Mouse (Mus musculus): ENCODE measurements around the gene Apc2. TPM values are rescaled to one million over a fixed set of nuclear protein-coding genes. Genes with fewer than 3 reads are reported as not detected.

The Apc2 gene
- polyA plus RNA-seq, 1 experiment from 2014 or later, result 0.12 TPM

GRCm38 (mm10) chr10:80281921-80282371 is 13.8 kb upstream of the Apc2 start:
- Histone ChIP-seq H3K9ac (no peak overlapping the region), H3K4me2 (no peak overlapping the region), H3K27ac (replicated peaks) (no peak overlapping the region; the same call in 1 of the 2 replicates), H3K9me3 (replicated peaks) (no peaks in the 10 kb centered on the region), H3K36me3 (replicated peaks) (peaks cover 100% of the 10 kb centered on the region), H3K4me1 (replicated peaks) (peaks cover 24% of the 10 kb centered on the region), H3K4me3 (replicated peaks) (no peak overlapping the region), H3K27me3 (no peaks in the 10 kb centered on the region)
- no peak for ATAC-seq (ENCODE audit: insufficient read depth)
- 79% methylated on average over 8 of the region's 8 CpGs for WGBS (ENCODE audit: insufficient replicate concordance)

DNA sequence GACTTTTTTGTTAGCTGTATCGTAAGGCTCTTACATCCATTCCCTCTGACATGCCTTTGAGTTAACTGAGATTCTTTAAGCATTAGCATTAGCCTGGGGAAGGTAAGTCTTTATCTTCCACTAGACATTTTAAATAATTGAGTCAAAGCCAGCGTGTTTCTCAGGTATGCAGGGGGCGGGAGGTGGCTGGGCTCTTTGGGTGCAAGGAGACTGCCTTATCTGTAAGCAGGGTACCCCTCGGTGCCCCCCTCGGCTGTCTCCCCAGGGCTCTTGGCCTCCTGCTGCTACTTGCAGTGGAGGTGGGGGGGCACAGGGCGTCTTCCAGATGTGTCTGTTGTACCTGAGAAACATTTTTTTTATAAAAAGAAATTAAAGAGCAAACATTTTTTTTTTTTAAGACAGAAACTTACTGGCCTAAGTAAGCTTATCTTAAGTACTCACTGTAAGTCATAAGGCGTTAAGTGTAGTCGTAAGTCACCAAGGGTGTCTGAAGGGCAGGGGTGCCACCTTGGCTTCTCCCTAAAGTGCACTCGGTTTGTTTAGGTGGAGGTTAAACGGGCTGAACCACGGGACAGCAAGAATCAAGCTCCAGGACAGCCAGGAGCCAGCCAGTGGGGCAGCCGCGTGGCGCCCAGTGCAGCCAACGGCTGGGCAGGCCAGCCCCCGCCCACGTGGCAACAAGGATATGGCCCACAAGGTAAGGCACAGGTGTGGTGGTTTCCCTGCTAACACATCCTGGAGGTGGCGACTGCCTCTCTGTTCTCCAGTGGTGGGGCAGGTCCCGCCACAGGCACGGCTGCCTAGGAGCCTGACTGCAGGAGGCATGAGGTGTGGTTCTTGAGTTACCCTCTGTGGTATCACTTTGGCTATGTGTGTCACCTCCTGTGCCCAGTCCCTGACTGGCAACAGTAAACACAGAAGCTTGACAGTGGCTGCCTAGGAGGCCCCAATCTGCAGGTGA is 13.0 kb upstream of the Apc2 start:
- Histone ChIP-seq H3K27me3 (no peaks in the 10 kb centered on the region), H3K4me3 (replicated peaks) (no peak overlapping the region), H3K4me1 (replicated peaks) (peaks cover 24% of the 10 kb centered on the region), H3K9me3 (replicated peaks) (no peaks in the 10 kb centered on the region), H3K27ac (replicated peaks) (0 out of 2 replicates have a peak overlapping the region, but pooled peaks have one; percentile 6), H3K9ac (no peak overlapping the region), H3K4me2 (no peak overlapping the region), H3K36me3 (replicated peaks) (peaks cover 100% of the 10 kb centered on the region)
- WGBS (ENCODE audit: insufficient replicate concordance), result 81% methylated on average over 20 of the region's 20 CpGs
- ATAC-seq (ENCODE audit: insufficient read depth), result no peak

DNA sequence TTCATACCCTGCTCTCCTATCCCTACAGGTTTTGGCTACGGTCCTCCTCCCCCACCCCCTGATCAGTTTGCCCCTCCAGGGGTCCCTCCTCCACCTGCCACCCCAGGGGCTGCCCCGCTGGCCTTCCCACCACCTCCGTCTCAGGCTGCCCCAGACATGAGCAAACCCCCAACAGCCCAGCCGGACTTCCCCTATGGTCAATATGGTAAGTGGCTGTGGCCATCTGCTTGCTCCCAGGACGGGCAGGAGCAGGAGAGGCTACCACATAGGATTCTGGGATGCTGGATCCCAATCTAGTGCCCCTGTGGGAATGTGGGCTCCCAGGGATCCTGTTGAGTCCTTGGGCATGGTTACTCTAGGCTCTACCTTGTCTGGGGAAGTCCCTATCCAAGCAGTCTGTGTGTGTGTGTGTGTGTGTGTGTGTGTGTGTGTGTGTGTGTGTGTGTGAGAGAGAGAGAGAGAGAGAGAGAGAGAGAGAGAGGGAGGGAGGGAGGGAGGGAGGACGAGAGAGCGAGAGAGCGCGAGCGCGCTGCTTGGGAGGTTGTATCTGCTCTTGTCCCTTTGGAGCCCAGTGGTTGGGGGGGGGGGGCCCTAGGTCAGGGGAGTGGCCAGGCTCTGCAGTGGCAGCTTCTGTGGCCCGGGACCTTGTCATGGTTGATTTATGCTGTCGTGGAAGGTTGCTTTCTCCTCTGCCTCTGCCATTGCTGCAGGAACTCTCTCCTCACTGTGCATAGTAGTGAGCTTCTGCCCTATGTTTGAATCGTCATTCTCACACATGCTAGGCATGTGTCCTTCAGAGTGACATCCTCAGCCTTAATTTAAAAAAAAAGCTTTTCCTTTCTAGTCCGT is 10.3 kb upstream of the Apc2 start:
- Histone ChIP-seq H3K4me2 (no peak overlapping the region), H3K36me3 (replicated peaks) (peaks cover 87% of the 10 kb centered on the region), H3K27ac (replicated peaks) (no peak overlapping the region), H3K4me3 (replicated peaks) (no peak overlapping the region), H3K9ac (no peak overlapping the region), H3K9me3 (replicated peaks) (no peaks in the 10 kb centered on the region), H3K4me1 (replicated peaks) (peaks cover 21% of the 10 kb centered on the region), H3K27me3 (no peaks in the 10 kb centered on the region)
- ATAC-seq (ENCODE audit: insufficient read depth), result no peak
- WGBS (ENCODE audit: insufficient replicate concordance), result 76% methylated on average over 14 of the region's 15 CpGs

DNA sequence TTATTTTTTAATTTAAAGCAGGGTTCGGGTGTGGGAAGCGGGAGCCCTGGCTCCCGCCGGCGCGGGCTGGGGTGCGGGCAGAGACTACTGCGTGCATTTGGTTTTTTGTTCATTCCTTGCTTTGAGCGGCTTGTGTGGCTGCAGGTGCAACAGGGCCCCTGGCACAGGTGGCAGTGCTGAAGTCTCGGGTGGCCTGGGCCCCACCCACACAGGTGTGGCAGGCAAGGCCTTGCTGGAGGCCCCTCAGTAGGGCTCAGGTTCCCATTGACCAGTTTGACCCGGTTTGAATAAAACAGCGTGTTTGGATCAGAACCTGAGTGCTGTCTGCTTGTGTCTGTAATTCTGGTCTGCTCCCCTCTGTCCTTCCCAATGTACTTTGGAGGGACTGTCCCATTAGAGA is 7.7 kb upstream of the Apc2 start:
- Histone ChIP-seq H3K27ac (replicated peaks) (no peak overlapping the region), H3K9me3 (replicated peaks) (no peaks in the 10 kb centered on the region), H3K36me3 (replicated peaks) (peaks cover 64% of the 10 kb centered on the region), H3K4me2 (no peak overlapping the region), H3K4me1 (replicated peaks) (peaks cover 14% of the 10 kb centered on the region), H3K4me3 (replicated peaks) (no peak overlapping the region), H3K9ac (no peak overlapping the region), H3K27me3 (no peaks in the 10 kb centered on the region)
- ATAC-seq (ENCODE audit: insufficient read depth), result no peak
- WGBS (ENCODE audit: insufficient replicate concordance), result 89% methylated on average over 12 of the region's 12 CpGs

DNA sequence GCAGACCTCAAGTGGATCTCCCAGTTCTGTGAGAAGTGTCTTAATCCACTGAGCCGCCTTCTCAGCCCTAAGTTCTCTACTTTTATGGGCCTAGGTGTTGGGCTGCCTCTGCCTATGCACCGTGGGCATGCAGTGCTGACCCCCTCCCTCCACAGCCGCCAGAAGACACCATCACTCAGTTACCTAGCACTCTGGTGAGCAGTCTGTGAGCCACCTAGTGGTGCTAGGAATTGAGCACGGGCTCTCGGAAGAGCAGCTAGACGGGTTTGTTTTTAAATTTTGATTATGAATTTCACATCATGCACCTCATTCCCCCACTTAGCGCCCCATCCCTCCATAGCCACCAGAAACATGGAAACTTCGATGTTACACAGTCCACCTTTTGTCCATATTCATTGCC is 7.1 kb upstream of the Apc2 start:
- Histone ChIP-seq H3K36me3 (replicated peaks) (peaks cover 64% of the 10 kb centered on the region), H3K27ac (replicated peaks) (no peak overlapping the region), H3K4me1 (replicated peaks) (peaks cover 20% of the 10 kb centered on the region), H3K9me3 (replicated peaks) (no peaks in the 10 kb centered on the region), H3K9ac (no peak overlapping the region), H3K4me3 (replicated peaks) (no peak overlapping the region), H3K27me3 (no peaks in the 10 kb centered on the region), H3K4me2 (no peak overlapping the region)
- no peak for ATAC-seq (ENCODE audit: insufficient read depth)
- 69% methylated on average over 8 of the region's 8 CpGs for WGBS (ENCODE audit: insufficient replicate concordance)

GRCm38 (mm10) chr10:80292251-80293146 is 3.3 kb upstream of the Apc2 start, which contains the start of gene Rps15:
Rps15 (plus strand) TSS chr10:80292453.
- ATAC-seq (ENCODE audit: insufficient read depth), result peak; percentile 81
- Histone ChIP-seq H3K27me3 (peaks cover 18% of the 10 kb centered on the region), H3K27ac (replicated peaks) (peak within 1 kb of the TSS; percentile 85), H3K9me3 (replicated peaks) (no peaks in the 10 kb centered on the region), H3K9ac (peak within 1 kb of the TSS; percentile 90), H3K36me3 (replicated peaks) (peaks cover 40% of the 10 kb centered on the region), H3K4me2 (peak within 1 kb of the TSS; percentile 86), H3K4me3 (replicated peaks) (peak within 1 kb of the TSS; percentile 81), H3K4me1 (replicated peaks) (peaks cover 53% of the 10 kb centered on the region)
- under 1% methylated on average over 72 of the region's 72 CpGs for WGBS (ENCODE audit: insufficient replicate concordance)

DNA sequence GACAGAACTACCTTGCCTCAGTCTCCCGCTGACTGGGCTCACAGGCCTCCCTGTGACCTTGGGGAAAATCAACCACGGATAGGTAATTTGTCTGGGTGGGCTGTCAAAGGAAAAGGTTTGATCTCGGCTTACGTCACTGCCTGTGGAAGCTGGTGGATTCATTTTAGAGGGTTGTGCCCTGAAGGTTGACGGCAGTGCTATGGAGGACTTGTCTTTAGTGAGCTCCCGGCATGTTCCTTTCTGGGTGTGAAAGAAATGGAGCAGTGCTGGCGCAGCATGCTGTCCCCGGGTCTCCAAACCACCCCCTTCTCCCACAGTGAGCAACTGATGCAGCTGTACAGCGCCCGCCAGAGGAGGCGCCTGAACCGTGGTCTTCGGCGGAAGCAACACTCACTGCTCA is 2.5 kb upstream of the Apc2 start:
- H3K27me3 ChIP-seq, result peaks cover 27% of the 10 kb centered on the region
- H3K9ac ChIP-seq, result peak overlapping the region; percentile 90
- H3K27ac ChIP-seq (replicated peaks), result peak overlapping the region; percentile 85
- peaks cover 33% of the 10 kb centered on the region for H3K36me3 ChIP-seq (replicated peaks)
- no peaks in the 10 kb centered on the region for H3K9me3 ChIP-seq (replicated peaks)
- 10% methylated on average over 14 of the region's 14 CpGs for WGBS (ENCODE audit: insufficient replicate concordance)
- peaks cover 51% of the 10 kb centered on the region for H3K4me1 ChIP-seq (replicated peaks)
- peak overlapping the region; percentile 81 for H3K4me3 ChIP-seq (replicated peaks)
- peak overlapping the region; percentile 86 for H3K4me2 ChIP-seq
- ATAC-seq (ENCODE audit: insufficient read depth), result no peak

DNA sequence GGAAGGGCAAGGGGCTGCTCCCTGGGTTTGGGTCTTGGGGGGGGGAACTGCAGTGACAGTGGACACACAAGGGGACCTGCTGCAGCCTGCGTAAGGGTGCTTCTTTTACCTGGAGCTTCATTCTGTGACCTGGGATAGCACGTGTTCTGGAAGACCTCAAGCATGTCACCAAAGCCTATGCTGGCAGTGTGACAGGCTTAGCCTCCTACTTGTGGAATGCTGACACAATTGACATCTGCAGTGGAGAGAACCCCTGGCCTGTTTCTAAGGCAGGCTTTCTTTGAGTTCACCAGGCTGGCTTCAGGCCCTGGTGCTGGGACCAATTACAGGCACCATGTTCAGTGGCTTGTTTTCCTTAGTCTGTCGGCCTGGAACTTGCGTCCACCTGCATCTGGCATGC is 1.5 kb upstream of the Apc2 start:
- Histone ChIP-seq H3K4me2 (peak overlapping the region; percentile 86), H3K36me3 (replicated peaks) (peaks cover 23% of the 10 kb centered on the region), H3K27ac (replicated peaks) (peak overlapping the region; percentile 19; the same call in 1 of the 2 replicates), H3K27me3 (peaks cover 37% of the 10 kb centered on the region), H3K4me1 (replicated peaks) (peaks cover 51% of the 10 kb centered on the region), H3K4me3 (replicated peaks) (peak overlapping the region; percentile 81; the same call in 1 of the 2 replicates), H3K9me3 (replicated peaks) (no peaks in the 10 kb centered on the region), H3K9ac (0 out of 2 replicates have a peak overlapping the region, but pooled peaks have one; percentile 90)
- ATAC-seq (ENCODE audit: insufficient read depth), result no peak
- WGBS (ENCODE audit: insufficient replicate concordance), result 73% methylated on average over 4 of the region's 4 CpGs

- Histone ChIP-seq H3K9ac (no peak overlapping the region), H3K4me3 (replicated peaks) (no peak overlapping the region), H3K27ac (replicated peaks) (peak overlapping the region; percentile 36), H3K4me2 (0 out of 2 replicates have a peak overlapping the region, but pooled peaks have one; percentile 86), H3K9me3 (replicated peaks) (no peaks in the 10 kb centered on the region), H3K27me3 (peaks cover 42% of the 10 kb centered on the region), H3K4me1 (replicated peaks) (peaks cover 51% of the 10 kb centered on the region), H3K36me3 (replicated peaks) (peaks cover 23% of the 10 kb centered on the region)
- no peak for ATAC-seq (ENCODE audit: insufficient read depth)
- 37% methylated on average over 7 of the region's 7 CpGs for WGBS (ENCODE audit: insufficient replicate concordance)
These were observed 931 bp upstream of the Apc2 start for GRCm38 (mm10) chr10:80294788-80295303.

DNA sequence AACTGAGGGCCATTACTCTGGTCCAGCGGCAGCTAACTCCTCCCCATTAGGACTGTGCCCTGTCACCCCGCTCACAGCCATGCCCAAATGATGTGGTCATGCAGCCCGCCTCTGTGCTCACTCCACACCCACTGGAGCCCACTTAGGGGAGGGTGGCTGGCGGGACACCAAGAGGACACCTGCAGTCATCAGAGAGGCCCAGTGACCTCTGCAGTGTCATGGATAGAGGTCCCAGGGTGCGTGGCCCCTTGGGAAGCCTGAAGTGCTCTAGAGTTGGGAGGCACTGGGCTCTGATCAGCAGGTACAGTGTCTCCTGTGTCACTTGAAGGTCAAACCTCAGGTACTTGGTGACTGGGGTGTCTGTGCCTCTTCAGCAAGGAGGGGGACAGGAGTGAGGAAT is 1.0 kb downstream of the Apc2 start:
- H3K4me1 ChIP-seq (replicated peaks), result peaks cover 47% of the 10 kb centered on the region
- WGBS (ENCODE audit: insufficient replicate concordance), result 68% methylated on average over 5 of the region's 5 CpGs
- no peak for ATAC-seq (ENCODE audit: insufficient read depth)

More for the DNA sequence above, 1.0 kb downstream of the Apc2 start:
- Histone ChIP-seq H3K27ac (replicated peaks) (no peak overlapping the region), H3K4me2 (no peak overlapping the region), H3K9ac (no peak overlapping the region), H3K4me3 (replicated peaks) (no peak overlapping the region), H3K9me3 (replicated peaks) (no peaks in the 10 kb centered on the region), H3K27me3 (peaks cover 62% of the 10 kb centered on the region), H3K36me3 (replicated peaks) (peaks cover 23% of the 10 kb centered on the region)

Measured in liver, embryonic 15.5 days (tissue).